Mouse (Mus musculus) cerebellum, adult 8-10 months (tissue): ENCODE data around the gene Olfr1223.
"Not testable (repeated sequence)": the region's sequence is repeated elsewhere in the genome, so short reads cannot be mapped to it uniquely, and the experiment has no call there.

Experiments
- DNase-seq: peaks from one replicate; pipeline ENCODE4 v3.0.0; 2022

The Olfr1223 gene

GRCm38 (mm10) chr2:89151460-89151859 is at the start of gene Olfr1223:
TSS of gene Olfr1223 (minus strand) at chr2:89151560.
- DNase-seq, result no peak

GRCm38 (mm10) chr2:89199948-89200347 is 48.6 kb upstream of the Olfr1223 start, which contains the start of gene Olfr1226:
TSS of gene Olfr1226 (minus strand) at chr2:89200048.
- no peak for DNase-seq

- no peak for DNase-seq
These were observed 45.1 kb upstream of the Olfr1223 start for GRCm38 (mm10) chr2:89196325-89196982.

GRCm38 (mm10) chr2:89174569-89174968 is 23.2 kb upstream of the Olfr1223 start, which contains the start of gene Olfr1225:
TSS of gene Olfr1225 (minus strand) at chr2:89174669.
- DNase-seq, result no peak

GRCm38 (mm10) chr2:89164711-89165110 is 13.4 kb upstream of the Olfr1223 start:
- DNase-seq, result not testable (repeated sequence)

GRCm38 (mm10) chr2:89163991-89164390 is 12.6 kb upstream of the Olfr1223 start, which contains the start of gene Olfr1224-ps1:
TSS of gene Olfr1224-ps1 (minus strand) at chr2:89164091.
- not testable (repeated sequence) for DNase-seq

GRCm38 (mm10) chr2:89132954-89133353 is 18.4 kb downstream of the Olfr1223 start, which contains the start of gene Olfr1222:
TSS of gene Olfr1222 (minus strand) at chr2:89133054.
- no peak for DNase-seq

GRCm38 (mm10) chr2:89117183-89117582 is 34.2 kb downstream of the Olfr1223 start, which contains the start of gene Olfr1221:
TSS of gene Olfr1221 (minus strand) at chr2:89117283.
- DNase-seq, result no peak

GRCm38 (mm10) chr2:89106735-89107134 is 44.6 kb downstream of the Olfr1223 start, which contains the start of gene Olfr1220:
TSS of gene Olfr1220 (minus strand) at chr2:89106835.
- no peak for DNase-seq

- DNase-seq, result no peak
These were observed 45.7 kb downstream of the Olfr1223 start for GRCm38 (mm10) chr2:89105651-89106050.

GRCm38 (mm10) chr2:89093848-89094247 is 57.5 kb downstream of the Olfr1223 start:
- no peak for DNase-seq
